Mouse (Mus musculus) kidney, adult 18-20 months (tissue): Measurements from ENCODE around the gene Map3k5.
"Not testable (repeated sequence)": the region's sequence is repeated elsewhere in the genome, so short reads cannot be mapped to it uniquely, and the experiment has no call there.

Source experiments
- DNase-seq: peaks from one replicate; pipeline ENCODE4 v3.0.0; 2021

Map3k5 gene

GRCm38 (mm10) chr10:19968445-19968844 is 34.2 kb downstream of the Map3k5 start:
- DNase-seq = no peak

- DNase-seq = no peak
Measured at GRCm38 (mm10) chr10:19969831-19970460, 35.7 kb downstream of the Map3k5 start.

DNA sequence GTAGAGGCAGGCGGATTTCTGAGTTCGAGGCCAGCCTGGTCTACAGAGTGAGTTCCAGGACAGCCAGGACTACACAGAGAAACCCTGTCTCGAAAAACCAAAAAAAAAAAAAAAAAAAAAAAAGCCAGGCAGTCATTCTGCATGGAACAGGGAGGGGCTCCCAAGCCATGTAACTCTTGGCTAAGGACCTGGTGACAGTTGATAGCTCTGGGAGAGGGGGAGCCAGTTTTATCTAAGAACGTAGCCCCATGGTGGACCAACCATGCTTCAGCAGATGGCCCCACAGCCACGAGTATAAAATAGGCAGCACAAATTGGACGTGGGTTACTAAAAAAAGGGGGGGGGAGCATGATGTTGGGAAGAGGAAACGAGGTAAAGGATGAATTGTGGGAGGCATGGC is 37.2 kb downstream of the Map3k5 start:
- DNase-seq = not testable (repeated sequence)

GRCm38 (mm10) chr10:19973321-19974108 is 39.2 kb downstream of the Map3k5 start:
- no peak for DNase-seq

GRCm38 (mm10) chr10:19977557-19977956 is 43.3 kb downstream of the Map3k5 start:
- DNase-seq = no peak

DNA sequence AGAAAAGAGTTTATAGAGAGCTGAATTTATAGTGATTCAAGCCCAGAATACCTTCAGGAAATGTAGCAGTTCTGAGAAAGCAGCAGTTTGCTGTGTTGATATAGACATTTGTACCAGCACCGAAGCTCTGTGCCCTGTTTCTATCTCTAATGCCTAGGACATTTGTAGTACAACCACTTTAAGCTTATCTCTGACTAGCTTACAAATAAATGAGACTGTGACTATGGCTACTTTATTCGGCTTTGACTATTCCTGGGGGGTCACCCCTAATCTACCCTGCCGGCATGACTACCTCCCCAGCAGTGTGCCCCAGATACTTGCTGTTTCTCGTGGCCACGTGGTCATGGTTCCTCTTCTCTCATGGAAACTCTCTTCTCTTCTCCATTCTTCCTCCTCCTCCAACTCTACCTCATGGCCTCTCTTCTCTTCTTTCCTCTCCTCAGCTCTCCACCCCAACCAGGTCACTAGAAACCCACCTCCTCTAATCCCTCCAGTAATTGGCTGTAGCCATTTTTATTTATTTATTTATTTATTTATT is 44.5 kb downstream of the Map3k5 start:
- DNase-seq = no peak

DNA sequence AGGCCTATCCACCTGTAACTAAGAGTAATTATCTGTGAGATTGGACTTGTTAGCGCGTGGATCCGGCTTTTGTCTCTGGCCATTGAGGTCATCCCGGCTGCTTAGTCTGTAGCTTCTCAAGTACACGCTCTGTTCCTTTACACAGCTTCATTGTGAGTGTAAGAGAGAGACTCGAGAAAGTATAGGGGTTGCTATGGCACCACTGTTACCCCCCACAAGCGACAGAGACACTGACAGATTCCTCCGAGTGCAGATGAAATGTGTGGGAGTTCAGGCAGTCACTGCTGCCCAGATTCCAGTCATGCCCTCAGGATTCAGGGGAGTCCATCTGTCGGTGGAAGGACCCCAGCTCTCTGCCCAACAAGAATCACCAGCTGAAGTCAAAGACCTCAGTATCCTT is 53.5 kb downstream of the Map3k5 start:
- no peak for DNase-seq

- no peak for DNase-seq
Measured at GRCm38 (mm10) chr10:19989986-19990385, 55.7 kb downstream of the Map3k5 start.

DNA sequence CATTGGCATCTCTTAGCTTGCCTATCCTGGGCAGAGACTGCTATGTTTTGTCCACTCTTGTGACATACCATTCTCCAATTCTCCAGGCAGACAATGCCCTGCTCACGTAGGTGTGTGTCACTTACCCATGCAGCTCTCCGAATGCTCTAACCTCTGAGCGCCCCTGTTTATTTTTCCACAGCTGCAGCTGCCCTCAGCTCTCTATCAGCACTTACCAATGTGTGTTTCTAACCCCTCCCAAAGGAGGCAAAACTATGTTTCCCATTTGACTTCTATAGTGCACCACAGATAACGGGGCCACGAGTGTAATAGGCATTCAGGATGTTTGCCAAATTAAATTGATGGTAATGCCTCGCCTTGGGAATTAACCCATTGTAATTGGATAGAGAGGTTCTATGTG is 56.4 kb downstream of the Map3k5 start:
- no peak for DNase-seq

DNA sequence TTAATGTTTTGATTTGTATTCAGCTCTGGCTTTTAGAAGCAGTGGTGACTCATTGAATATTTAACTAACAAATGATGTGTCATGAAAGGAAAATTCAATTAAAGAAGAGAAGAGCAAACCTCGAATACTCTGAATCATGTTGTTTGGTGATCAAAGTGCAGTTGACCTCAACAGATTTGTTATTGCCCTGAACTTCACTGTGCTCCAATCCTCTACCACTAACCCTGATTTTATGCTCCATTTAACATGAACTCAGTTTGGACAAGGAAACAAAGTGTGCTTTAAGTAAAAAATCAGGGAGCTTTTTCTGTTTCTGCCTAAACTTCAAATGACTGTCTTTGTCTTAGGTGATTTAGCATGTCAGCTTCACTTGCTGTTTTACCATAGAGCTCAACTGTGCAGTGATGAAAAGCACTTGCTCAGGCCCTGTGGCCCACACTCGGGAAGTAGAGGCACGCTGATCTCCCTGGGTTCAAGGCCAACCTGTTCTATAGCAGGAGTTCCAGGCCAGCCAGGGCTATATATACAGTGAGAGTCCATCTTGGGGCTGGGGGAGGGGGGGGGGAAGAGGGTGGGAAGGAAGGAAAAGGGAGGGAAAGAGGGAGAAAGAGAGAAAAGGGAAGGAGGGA is 57.1 kb downstream of the Map3k5 start:
- DNase-seq = no peak

GRCm38 (mm10) chr10:19991866-19992252 is 57.6 kb downstream of the Map3k5 start:
- DNase-seq = no peak

GRCm38 (mm10) chr10:19994469-19995450 is 60.5 kb downstream of the Map3k5 start:
- DNase-seq = peak; percentile 75

DNA sequence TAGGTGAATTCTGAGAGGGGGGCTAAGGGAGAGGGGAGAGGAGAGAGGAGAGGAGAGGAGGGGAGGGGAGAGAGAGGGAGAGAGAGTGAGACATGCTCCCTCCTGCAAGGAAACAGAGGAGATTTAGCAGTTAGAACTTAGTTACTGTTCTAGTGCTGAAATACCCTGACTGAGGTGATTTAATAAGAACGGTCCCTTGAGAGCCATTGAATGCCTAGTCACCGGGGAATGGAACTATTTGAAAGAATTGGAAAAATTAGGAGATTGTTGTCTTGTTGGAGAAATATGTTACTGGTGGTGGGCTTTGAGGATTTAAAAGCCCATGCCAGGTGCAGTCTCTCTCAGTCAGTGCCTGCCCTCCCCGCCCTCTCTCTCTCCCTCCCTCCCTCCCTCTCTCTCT is 61.9 kb downstream of the Map3k5 start:
- no peak for DNase-seq

- DNase-seq = no peak
Measured at GRCm38 (mm10) chr10:19999703-20000407, 65.6 kb downstream of the Map3k5 start.

GRCm38 (mm10) chr10:20000408-20000770 is 66.1 kb downstream of the Map3k5 start:
- no peak for DNase-seq

DNA sequence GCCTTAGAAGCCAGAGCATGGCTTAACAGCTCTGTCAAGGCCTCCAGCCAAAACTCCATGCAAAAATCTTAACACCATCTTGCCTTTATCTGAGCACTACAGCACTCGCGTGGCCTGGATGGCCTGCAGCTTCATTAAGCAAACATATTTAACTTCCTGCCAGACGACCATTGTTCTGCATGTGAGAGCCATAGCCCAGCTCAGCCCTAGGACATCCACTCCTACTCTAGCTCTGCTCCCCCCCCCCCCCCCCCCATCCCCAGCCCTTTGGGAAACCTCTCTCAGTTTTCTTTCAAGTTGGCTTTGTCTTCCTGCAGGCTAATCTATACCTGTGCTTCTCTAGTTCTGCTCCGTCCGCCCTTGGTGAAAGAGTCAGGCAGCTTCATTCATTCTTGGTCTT is 67.7 kb downstream of the Map3k5 start:
- DNase-seq = no peak

DNA sequence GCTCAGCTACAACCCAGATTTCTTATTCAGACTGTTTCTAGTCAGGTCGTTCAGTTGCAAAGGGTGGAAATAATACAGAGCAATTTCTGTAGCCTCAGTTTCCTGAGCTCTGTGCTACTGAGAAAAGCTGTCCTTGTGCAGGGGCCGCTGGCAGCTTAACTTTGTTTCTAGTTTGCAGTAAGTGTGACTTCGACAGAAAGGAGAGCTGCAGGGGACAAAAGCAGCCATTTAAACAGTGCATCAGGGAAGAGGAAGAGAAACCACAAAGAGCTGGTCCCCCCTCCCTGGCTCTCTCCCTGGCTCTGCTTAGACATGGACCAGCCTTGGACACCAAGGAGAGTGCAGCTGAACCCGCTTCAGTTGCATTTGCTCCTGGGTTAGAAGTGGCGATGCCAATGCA is 68.7 kb downstream of the Map3k5 start:
- no peak for DNase-seq

DNA sequence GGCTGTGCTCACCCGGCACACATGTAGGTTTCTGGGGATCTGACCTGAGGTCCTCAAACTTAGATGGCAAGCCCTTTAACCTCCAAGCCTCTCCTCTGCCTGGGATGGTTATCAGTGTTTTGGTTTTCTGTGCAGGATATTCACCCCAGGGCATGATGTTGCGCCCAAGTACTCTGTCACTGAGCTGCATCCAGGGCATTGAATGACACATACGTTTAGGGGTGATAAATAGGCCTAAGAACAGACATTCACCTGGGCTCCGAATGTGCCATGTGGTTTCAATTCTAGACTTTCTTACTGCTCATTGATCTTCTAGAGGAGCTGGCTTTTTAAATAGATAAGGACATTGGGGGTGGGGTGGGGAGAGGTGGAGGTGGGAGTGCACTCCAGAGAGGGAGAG is 70.5 kb downstream of the Map3k5 start:
- no peak for DNase-seq

DNA sequence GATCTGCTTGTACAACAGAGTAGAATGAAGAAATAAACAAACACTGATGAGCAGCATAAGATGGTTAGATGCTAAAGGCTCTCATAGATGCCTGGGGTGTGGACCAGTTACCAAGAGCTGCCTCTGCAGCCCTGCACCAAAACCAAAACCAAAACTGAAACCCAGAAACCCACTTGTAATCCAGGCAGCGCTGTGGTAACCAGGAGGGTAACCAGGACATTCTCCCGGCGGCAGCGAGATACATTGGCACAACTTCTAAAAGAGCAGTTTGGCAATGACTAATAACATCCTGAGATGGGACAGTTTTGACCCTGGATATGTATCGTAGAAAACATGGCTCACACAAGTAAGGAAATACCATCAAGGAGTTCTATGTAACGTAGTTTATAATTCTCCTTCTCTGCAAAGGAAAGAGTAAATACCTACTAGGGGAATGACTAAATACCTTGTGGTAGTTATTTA is 71.2 kb downstream of the Map3k5 start:
- no peak for DNase-seq

GRCm38 (mm10) chr10:20006333-20007093 is 72.2 kb downstream of the Map3k5 start:
- no peak for DNase-seq

GRCm38 (mm10) chr10:20009310-20009709 is 75.0 kb downstream of the Map3k5 start:
- no peak for DNase-seq
